Mouse (Mus musculus) hindbrain, embryonic 12.5 days (tissue): ENCODE data around the gene Tas2r136. TPM values are rescaled to one million over a fixed set of nuclear protein-coding genes. Genes with fewer than 3 reads are reported as not detected.

ENCODE experiments used
- ATAC-seq: fragments of 200-750 bp; cut with Nextera tagmentation; 2 replicates; pipeline ENCODE4 v1.8.0; 2017; ENCODE audit warnings: moderate TSS enrichment; ENCODE audit not compliant: low FRiP score
- H3K27ac ChIP-seq: fragments of 300-500 bp; sonication (generic); 2 replicates; pipeline ENCODE4 v1.5.1; 2016; ENCODE audit warnings: mild to moderate bottlenecking
- H3K27me3 ChIP-seq: fragments of 300-500 bp; sonication (generic); 2 replicates; pipeline ENCODE4 v1.6.1; 2016; ENCODE audit warnings: mild to moderate bottlenecking
- H3K36me3 ChIP-seq: fragments of 300-500 bp; sonication (generic); 2 replicates; pipeline ENCODE4 v1.6.1; 2016; ENCODE audit warnings: mild to moderate bottlenecking
- H3K4me1 ChIP-seq: fragments of 300-500 bp; sonication (generic); 2 replicates; pipeline ENCODE4 v1.6.1; 2016
- H3K4me2 ChIP-seq: fragments of 300-500 bp; sonication (generic); replicated peaks from 2 replicates; pipeline ENCODE4 v1.6.1; 2016; ENCODE audit warnings: mild to moderate bottlenecking
- H3K4me3 ChIP-seq: fragments of 300-500 bp; sonication (generic); 2 replicates; pipeline ENCODE4 v1.5.1; 2016; ENCODE audit warnings: mild to moderate bottlenecking
- H3K9ac ChIP-seq: fragments of 300-500 bp; sonication (generic); 2 replicates; pipeline ENCODE4 v1.6.1; 2016; ENCODE audit warnings: mild to moderate bottlenecking, moderate library complexity
- H3K9me3 ChIP-seq: fragments of 300-500 bp; sonication (generic); replicated peaks from 2 replicates; pipeline ENCODE4 v1.6.1; 2016; ENCODE audit warnings: mild to moderate bottlenecking
- WGBS: fragments of 180-500 bp; shearing (Covaris S2); methylation state at CpG from one replicate; pipeline ENCODE4 v1.1.7; 2016; 5-methylcytosine and 5-hydroxymethylcytosine counted together
- polyA plus RNA-seq: library from polyadenylated mRNA; unstranded; fragments of >200 nt; fragmentation: Nextera tagmentation; extraction: Ambion mirVana; gene quantifications from 2 replicates; pipeline ENCODE4 v1.2.1, GENCODE M21; 2016

Tas2r136 gene
- polyA plus RNA-seq = not detected in 2 replicates

- no peak for ATAC-seq
- Histone ChIP-seq H3K4me3 (no peak within 1 kb of the TSS), H3K27me3 (no peaks in the 10 kb centered on the region), H3K27ac (no peak within 1 kb of the TSS), H3K4me1 (no peaks in the 10 kb centered on the region), H3K36me3 (no peaks in the 10 kb centered on the region), H3K4me2 (no peak within 1 kb of the TSS), H3K9me3 (no peaks in the 10 kb centered on the region), H3K9ac (no peak within 1 kb of the TSS)
Measured at GRCm38 (mm10) chr6:132778062-132778461, at the start of gene Tas2r136. Gene Tas2r136, minus strand, starts transcription at chr6:132778162.

GRCm38 (mm10) chr6:132802518-132802917 lies 24.6 kb upstream of the Tas2r136 start, which contains the start of gene Tas2r117:
Gene Tas2r117, plus strand, starts transcription at chr6:132802818.
- 93% methylated on average over 1 of the region's 1 CpGs for WGBS
- H3K27ac ChIP-seq = no peak within 1 kb of the TSS
- no peaks in the 10 kb centered on the region for H3K36me3 ChIP-seq
- no peaks in the 10 kb centered on the region for H3K9me3 ChIP-seq
- no peak within 1 kb of the TSS for H3K9ac ChIP-seq
- H3K4me2 ChIP-seq = no peak within 1 kb of the TSS
- H3K4me1 ChIP-seq = no peaks in the 10 kb centered on the region
- H3K27me3 ChIP-seq = no peaks in the 10 kb centered on the region
- H3K4me3 ChIP-seq = no peak within 1 kb of the TSS
- no peak for ATAC-seq

- no peaks in the 10 kb centered on the region for H3K36me3 ChIP-seq
- no peaks in the 10 kb centered on the region for H3K27me3 ChIP-seq
- ATAC-seq = no peak
- no peaks in the 10 kb centered on the region for H3K4me1 ChIP-seq
- H3K4me3 ChIP-seq = no peak overlapping the region
- peaks cover 13% of the 10 kb centered on the region for H3K9me3 ChIP-seq
- H3K27ac ChIP-seq = no peak overlapping the region
- no peak overlapping the region for H3K4me2 ChIP-seq
- no peak overlapping the region for H3K9ac ChIP-seq
- 24% methylated on average over 1 of the region's 1 CpGs for WGBS
Measured at GRCm38 (mm10) chr6:132795393-132795792, 17.4 kb upstream of the Tas2r136 start.

GRCm38 (mm10) chr6:132761831-132762230 lies 16.1 kb downstream of the Tas2r136 start, which contains the start of gene Tas2r102:
Gene Tas2r102, plus strand, starts transcription at chr6:132762131.
- H3K27ac ChIP-seq = no peak within 1 kb of the TSS
- no peaks in the 10 kb centered on the region for H3K9me3 ChIP-seq
- no peaks in the 10 kb centered on the region for H3K4me1 ChIP-seq
- H3K36me3 ChIP-seq = no peaks in the 10 kb centered on the region
- no peak within 1 kb of the TSS for H3K9ac ChIP-seq
- no peak within 1 kb of the TSS for H3K4me2 ChIP-seq
- WGBS = 90% methylated on average over 2 of the region's 2 CpGs
- H3K27me3 ChIP-seq = no peaks in the 10 kb centered on the region
- H3K4me3 ChIP-seq = no peak within 1 kb of the TSS
- no peak for ATAC-seq

- H3K9me3 ChIP-seq = no peaks in the 10 kb centered on the region
- no peak within 1 kb of the TSS for H3K9ac ChIP-seq
- no peak within 1 kb of the TSS for H3K4me3 ChIP-seq
- ATAC-seq = no peak
- H3K27me3 ChIP-seq = no peaks in the 10 kb centered on the region
- H3K4me2 ChIP-seq = no peak within 1 kb of the TSS
- H3K4me1 ChIP-seq = no peaks in the 10 kb centered on the region
- H3K27ac ChIP-seq = no peak within 1 kb of the TSS
- no peaks in the 10 kb centered on the region for H3K36me3 ChIP-seq
- WGBS = 82% methylated on average over 1 of the region's 1 CpGs
Measured at GRCm38 (mm10) chr6:132754430-132754829, 23.5 kb downstream of the Tas2r136 start, which contains the start of gene Tas2r124. Gene Tas2r124, plus strand, starts transcription at chr6:132754730.

GRCm38 (mm10) chr6:132750206-132750605 lies 27.8 kb downstream of the Tas2r136 start:
- Histone ChIP-seq H3K9ac (no peak overlapping the region), H3K4me1 (no peaks in the 10 kb centered on the region), H3K27me3 (no peaks in the 10 kb centered on the region), H3K27ac (no peak overlapping the region), H3K9me3 (no peaks in the 10 kb centered on the region), H3K4me3 (no peak overlapping the region), H3K36me3 (no peaks in the 10 kb centered on the region), H3K4me2 (no peak overlapping the region)
- no peak for ATAC-seq
- 88% methylated on average over 2 of the region's 2 CpGs for WGBS

- Histone ChIP-seq H3K4me1 (no peaks in the 10 kb centered on the region), H3K36me3 (no peaks in the 10 kb centered on the region), H3K4me2 (no peak within 1 kb of the TSS), H3K9ac (no peak within 1 kb of the TSS), H3K27ac (no peak within 1 kb of the TSS), H3K4me3 (no peak within 1 kb of the TSS), H3K9me3 (no peaks in the 10 kb centered on the region), H3K27me3 (no peaks in the 10 kb centered on the region)
- ATAC-seq = no peak
- 79% methylated on average over 2 of the region's 2 CpGs for WGBS
Measured at GRCm38 (mm10) chr6:132737935-132738334, 40.0 kb downstream of the Tas2r136 start, which contains the start of gene Tas2r115. Gene Tas2r115, minus strand, starts transcription at chr6:132738035.

Other genes starting within 250 kb of the Tas2r136 start
- gene Prh1, start 208.4 kb downstream of the Tas2r136 start, polyA plus RNA-seq = not detected in 2 replicates
- gene Prp2, start 182.2 kb downstream of the Tas2r136 start, polyA plus RNA-seq = not detected in 2 replicates
- gene A630073D07Rik, start 126.6 kb downstream of the Tas2r136 start, polyA plus RNA-seq = not detected in 2 replicates
- not detected in 2 replicates for gene Tas2r120, start 121.2 kb downstream of the Tas2r136 start, polyA plus RNA-seq
- not detected in 2 replicates for gene Tas2r121, start 77.2 kb downstream of the Tas2r136 start, polyA plus RNA-seq
- gene Tas2r122, start 66.2 kb downstream of the Tas2r136 start, polyA plus RNA-seq = not detected in 2 replicates
- gene Tas2r115, start 40.1 kb downstream of the Tas2r136 start, polyA plus RNA-seq = not detected in 2 replicates
- gene Tas2r124, start 23.4 kb downstream of the Tas2r136 start, polyA plus RNA-seq = not detected in 2 replicates
- gene Tas2r102, start 16.0 kb downstream of the Tas2r136 start, polyA plus RNA-seq = not detected in 2 replicates
- gene Tas2r117, start 24.7 kb upstream of the Tas2r136 start, polyA plus RNA-seq = not detected in 2 replicates
- not detected in 2 replicates for gene Tas2r123, start 69.0 kb upstream of the Tas2r136 start, polyA plus RNA-seq
- gene Tas2r116, start 77.3 kb upstream of the Tas2r136 start, polyA plus RNA-seq = not detected in 2 replicates
- gene Tas2r110, start 89.8 kb upstream of the Tas2r136 start, polyA plus RNA-seq = not detected in 2 replicates
- gene Tas2r113, start 114.8 kb upstream of the Tas2r136 start, polyA plus RNA-seq = not detected in 2 replicates
- gene Tas2r125, start 131.5 kb upstream of the Tas2r136 start, polyA plus RNA-seq = not detected in 2 replicates
- not detected in 2 replicates for gene Tas2r129, start 172.9 kb upstream of the Tas2r136 start, polyA plus RNA-seq
- gene Tas2r131, start 179.8 kb upstream of the Tas2r136 start, polyA plus RNA-seq = not detected in 2 replicates
- gene Tas2r109, start 202.8 kb upstream of the Tas2r136 start, polyA plus RNA-seq = not detected in 2 replicates